Mouse (Mus musculus) heart, postnatal 10 days (tissue): ENCODE results near the gene Mc3r. TPM values are rescaled to one million over a fixed set of nuclear protein-coding genes. Genes with fewer than 3 reads are reported as not detected.

Experiments
- DNase-seq, 2 experiments: peaks; one replicate each; pipeline ENCODE4 v3.0.0; 2021
- intact Hi-C: fragments of 180-260 bp; cut with DNase I; formaldehyde crosslinking; loops from one replicate; pipeline ENCODE4 v1.15.1; 2025
- total RNA-seq, 2 experiments: library from RNA; stranded (reverse); gene quantifications; 2 replicates each; pipeline ENCODE4 v1.2.3; 2021

The Mc3r gene
- total RNA-seq, 2 experiments from 2014 or later: not detected

DNA sequence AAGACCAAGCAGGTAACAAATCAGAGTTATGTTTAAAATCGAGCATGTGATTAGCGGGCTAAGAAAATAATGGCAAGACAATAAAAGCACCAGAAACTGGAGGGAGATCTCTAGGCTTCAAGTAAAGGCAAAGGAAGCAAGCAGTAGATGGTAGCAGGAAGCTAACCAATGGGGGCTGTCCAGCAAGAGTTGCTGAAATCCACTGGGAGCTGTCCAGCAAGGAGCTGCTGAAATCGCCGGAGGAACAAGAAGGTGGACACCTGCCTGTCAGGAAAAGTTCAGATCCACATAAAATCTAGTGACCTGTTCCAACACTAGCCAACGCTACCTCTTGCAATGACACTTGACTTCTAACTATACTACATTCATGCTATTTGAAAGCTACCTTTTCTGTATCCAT lies 7.3 kb upstream of the Mc3r start:
- intact Hi-C loops: no loop called here
- DNase-seq: peak; percentile 70 to 79

DNA sequence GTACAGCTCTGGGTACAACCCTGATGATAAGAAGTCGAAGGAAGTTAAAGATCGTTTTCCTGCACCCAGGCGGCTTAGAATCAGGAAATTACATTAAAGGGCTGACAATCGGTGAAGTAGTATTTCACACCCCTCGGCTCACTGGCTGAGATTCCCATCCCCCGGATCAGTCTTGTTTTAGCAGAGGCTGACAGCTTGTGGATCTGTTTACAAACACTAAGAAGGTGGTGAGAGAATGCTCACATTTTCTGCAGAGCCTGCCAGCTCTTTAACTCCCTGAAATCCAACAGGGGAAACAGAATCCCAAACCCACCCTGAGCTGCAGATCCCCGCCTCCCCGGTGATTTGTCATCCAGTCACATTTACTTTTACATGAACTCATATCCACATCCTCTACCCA lies 2.8 kb upstream of the Mc3r start:
- DNase-seq: no peak
- intact Hi-C loops: no loop called here

DNA sequence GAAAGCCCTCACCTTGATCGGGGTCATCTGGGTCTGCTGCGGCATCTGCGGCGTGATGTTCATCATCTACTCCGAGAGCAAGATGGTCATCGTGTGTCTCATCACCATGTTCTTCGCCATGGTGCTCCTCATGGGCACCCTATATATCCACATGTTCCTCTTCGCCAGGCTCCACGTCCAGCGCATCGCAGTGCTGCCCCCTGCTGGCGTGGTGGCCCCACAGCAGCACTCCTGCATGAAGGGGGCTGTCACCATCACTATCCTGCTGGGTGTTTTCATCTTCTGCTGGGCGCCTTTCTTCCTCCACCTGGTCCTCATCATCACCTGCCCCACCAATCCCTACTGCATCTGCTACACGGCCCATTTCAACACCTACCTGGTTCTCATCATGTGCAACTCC lies 1.0 kb downstream of the Mc3r start:
- intact Hi-C loops: loop anchor here (2.0 kb wide), 1 partner anchor 79 kb away; no protein-coding TSS in a partner anchor
- DNase-seq: peak in 1 of 2 experiments; percentile 10

DNA sequence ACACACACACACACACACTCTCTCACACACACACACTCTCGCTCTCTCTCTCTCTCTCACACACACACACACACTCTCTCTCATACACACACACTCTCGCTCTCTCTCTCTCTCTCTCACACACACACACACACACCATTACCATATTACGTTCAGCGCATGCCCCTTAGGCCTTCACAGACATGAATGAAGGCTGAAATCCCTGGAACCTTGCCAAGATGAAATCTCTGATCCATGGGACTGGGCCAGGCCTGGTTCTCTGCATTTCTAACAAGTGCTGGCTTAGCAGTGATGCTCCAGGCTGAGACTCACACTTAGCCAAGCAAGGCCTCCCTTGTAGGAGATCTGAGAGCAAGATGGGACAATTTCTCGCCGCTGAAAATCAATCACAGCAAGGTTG lies 8.1 kb downstream of the Mc3r start:
- intact Hi-C loops: no loop called here
- DNase-seq: no peak

DNA sequence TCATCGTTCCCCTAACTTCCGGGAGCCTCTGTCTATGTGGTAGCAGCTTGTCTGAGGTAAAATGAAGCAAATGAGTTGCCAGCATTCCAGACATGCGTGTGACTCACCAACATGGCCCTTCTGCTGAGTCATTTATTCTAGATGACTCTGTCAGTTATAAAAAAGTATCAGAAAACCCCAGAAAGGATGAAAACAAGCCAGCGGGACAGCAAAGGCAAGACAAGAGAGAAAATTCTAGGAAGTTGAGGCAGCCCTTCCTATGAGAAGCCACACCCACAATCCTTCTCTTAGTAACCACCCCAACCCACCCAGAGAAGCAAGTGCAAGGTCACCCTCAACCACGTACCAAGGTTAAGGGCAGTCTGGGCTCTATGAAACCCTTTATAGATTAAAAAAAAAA lies 8.7 kb downstream of the Mc3r start:
- intact Hi-C loops: no loop called here
- DNase-seq: no peak

DNA sequence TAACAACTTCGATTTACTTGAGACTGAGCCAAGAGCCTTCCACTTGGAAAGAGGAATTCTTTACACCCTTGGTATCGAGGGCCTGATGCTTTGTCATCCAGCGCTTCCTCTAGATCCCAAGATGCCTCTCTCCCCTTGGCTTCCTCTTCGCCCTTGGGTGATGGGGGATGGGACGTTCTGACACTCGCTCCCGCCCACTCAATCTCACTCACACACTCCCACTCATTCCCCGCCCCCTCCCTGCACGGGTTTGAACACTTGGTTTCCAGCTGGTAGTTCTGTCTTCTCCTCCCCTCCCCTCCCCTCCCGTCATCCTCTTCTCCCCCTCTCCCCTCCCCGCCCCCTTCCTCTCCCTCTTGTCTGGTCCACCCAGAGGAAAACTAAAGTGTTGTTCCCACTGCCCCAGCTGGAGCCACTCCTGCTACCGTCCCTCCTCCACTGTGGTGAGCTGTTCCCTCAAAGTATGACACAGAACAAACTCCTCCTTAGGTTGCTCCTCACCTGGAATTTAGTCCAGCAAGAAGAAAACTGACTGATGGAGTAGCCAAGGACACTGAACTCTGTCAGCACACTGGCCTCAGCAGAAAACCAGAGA lies 9.3 kb downstream of the Mc3r start:
- no peak for DNase-seq

DNA sequence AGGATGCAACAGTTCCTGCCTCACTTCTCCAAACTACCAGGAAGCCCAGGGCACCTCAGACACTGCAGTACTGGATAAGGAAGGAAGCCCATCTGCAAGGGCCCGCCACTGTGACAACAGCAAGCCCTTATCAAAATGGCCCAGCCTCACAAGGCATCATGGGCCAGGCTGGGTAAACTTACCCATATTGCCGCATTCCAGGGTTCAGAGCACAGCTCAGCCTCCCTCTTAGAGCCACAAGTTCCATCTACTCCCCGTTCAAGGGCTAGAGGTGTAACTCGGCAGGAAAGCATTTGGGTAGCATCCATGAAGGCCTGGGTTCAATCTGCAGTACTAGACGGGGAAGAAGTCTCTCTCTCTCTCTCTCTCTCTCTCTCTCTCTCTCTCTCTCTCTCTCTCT lies 11.8 kb downstream of the Mc3r start:
- DNase-seq: no peak
- intact Hi-C loops: no loop called here

More for the DNA sequence above, 9.3 kb downstream of the Mc3r start:
- intact Hi-C loops: no loop called here

DNA sequence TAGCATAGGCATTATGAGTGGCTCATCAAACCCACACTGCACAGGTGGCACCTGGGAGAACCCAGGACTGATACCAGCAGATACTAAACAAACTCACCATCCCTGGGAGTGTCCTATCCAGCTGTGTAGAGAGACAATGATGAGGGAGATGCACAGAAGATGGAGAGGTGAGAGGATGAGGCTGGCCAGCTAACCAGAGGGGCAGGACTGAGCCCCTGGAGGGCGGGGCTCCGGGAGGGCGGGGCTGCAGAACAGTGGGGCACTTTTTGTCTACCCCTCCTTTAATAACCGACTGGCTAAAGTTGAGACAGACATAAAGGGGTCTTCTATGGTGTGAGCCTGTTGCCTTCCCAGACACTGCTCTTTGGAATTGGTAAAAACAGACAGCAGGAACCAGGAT lies 13.1 kb downstream of the Mc3r start:
- intact Hi-C loops: no loop called here

DNA sequence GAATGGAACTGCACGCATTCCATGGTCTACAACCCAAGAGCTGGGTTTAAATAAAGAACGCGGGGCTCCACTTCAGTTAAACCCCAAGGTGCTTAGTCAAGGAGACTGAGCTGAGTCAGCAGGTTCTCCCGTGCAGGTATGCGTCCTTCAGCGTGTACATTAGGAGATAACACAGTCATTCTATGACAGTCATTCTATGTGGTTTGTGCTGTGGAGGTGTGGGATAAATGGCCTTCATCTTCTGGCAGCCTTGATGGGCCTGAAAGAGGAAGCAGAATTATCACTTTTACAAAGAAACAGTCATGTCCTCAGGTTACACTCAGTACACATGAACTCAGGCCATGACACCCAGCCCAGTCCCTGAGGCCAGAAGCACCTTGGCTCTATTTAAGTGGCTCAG lies 14.9 kb downstream of the Mc3r start:
- intact Hi-C loops: no loop called here
- DNase-seq: no peak

More for the DNA sequence above, 13.1 kb downstream of the Mc3r start:
- no peak for DNase-seq

DNA sequence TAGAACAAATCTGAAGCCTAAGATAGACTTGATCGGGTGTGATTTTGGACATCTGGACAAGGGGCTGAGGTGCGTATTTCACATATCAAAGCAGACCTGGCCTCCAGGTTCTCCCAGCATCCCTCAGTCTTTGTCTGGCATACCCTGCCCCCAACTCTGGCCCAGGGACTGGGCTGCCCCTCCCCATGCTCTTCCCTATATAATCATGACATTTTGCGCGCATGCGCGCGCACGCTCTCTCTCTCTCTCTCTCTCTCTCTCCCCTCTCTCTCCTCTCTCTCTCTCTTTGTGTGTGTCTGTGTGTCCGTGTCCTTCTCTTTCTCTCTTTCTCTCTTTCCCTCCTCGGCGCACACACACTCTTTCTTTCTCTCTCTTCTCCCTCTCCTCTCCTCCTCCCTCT lies 21.6 kb downstream of the Mc3r start:
- intact Hi-C loops: no loop called here
- DNase-seq: no peak

DNA sequence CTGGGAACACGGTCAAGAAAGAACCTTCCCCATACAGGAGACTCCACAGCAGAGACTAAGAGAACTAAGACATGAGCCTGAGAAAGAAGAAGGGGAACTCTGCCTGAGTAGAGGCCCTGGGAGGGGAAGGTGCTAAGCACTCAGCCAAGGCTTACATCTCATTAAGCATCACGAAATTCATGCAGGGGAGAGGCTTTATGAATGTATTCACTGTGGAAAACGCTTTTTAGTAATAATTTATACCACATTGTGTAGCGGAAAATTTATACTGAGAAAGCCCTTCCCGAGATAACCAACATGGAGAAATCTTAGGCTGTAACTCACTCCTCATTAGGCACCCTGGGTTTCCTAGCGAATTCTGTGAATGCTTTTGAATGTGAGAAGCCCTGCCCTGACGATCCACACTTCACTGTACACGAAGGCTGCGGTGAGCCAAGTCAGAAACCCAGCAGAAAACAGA lies 22.2 kb downstream of the Mc3r start:
- no peak for DNase-seq
- intact Hi-C loops: no loop called here

DNA sequence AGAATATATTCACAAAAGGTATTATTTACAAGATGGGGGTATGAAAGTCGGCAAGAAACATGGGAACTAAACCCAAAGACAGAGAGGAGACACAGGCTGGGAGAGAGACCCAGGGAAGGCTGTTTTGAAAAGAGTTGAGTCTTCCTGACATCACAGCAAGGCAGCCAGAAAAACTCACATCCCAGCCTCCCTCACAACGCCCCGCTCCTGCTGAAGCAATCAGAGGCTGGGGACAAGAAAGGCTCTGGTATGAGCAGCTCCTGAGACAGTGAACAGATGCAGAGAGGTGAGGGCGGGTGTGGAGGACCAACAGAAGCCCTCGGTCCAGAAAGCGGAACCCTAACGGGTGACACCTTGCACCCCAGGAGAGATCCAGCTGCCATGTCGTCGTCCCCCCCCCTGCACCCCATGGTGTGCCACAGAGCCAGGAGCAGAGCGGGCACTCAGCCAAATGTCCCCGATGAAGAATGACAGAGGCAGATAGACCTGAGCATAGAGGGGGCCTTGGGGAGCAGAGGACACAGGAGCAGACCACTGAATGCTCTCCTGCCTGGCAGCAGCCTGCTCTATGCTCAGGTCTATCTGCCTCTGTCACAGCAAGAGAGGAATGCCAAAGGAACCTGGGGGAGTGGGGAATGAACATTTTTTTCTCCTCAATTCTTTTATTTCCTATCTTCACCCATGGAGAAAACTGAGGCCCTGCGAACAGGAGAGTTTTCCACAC lies 22.8 kb downstream of the Mc3r start:
- intact Hi-C loops: no loop called here
- no peak for DNase-seq

DNA sequence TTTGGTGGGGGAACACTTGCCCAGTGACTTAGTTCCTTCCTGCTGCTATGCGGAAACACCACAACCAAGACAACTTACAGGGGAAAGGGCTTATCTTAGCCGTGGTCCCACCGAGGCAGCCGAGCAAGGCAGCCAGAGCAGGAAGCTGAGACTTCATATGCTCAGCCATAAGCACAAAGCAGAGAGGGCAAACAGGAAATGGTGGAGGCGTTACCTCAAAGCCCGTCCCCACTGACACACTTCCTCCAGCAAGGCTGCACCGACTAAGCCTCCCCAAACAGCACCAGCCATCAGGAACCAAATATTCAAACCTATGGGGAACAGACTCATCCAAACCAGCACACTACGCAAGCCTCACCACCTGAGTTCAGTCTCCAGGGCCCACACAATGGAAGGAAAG lies 26.4 kb downstream of the Mc3r start:
- DNase-seq: no peak
- intact Hi-C loops: no loop called here

DNA sequence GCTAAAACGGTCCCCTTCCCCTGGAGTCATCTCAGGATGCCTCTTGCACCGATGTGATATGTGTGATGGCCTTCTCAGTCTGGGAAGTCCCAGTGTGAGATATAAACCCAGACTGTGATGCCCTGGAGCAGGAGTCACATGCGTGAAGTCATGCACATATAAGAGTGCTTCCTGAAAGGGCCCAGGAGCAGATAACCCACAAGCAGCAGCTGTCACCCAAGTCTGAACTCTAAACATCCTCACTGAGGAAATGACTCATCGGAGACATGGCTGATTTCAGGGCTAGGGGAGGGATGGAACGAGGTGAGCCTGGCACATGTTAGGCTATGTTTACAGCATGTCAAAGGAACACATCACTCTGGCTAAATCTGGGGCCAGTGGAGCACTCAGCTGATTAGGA lies 27.9 kb downstream of the Mc3r start:
- DNase-seq: no peak
- intact Hi-C loops: no loop called here

DNA sequence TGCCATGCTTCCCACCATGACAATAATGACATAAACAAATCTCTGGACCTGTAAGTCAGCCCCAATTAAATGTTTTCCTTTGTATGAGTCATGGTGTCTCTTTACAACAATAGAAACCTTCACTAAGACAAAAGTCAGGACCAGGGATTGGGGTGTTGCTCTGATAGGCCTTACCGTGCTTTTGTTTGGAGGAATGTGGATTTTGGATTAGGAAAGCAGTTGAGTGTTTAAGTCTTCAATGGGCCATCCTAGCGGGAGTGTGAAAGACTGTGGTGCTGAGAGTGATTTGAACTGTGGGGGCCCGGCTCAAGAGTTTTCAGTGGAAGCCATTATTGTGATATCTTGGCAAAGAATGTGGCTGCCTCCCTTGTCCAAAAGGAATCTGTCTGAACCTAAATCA lies 30.7 kb downstream of the Mc3r start:
- DNase-seq: no peak
- intact Hi-C loops: no loop called here

DNA sequence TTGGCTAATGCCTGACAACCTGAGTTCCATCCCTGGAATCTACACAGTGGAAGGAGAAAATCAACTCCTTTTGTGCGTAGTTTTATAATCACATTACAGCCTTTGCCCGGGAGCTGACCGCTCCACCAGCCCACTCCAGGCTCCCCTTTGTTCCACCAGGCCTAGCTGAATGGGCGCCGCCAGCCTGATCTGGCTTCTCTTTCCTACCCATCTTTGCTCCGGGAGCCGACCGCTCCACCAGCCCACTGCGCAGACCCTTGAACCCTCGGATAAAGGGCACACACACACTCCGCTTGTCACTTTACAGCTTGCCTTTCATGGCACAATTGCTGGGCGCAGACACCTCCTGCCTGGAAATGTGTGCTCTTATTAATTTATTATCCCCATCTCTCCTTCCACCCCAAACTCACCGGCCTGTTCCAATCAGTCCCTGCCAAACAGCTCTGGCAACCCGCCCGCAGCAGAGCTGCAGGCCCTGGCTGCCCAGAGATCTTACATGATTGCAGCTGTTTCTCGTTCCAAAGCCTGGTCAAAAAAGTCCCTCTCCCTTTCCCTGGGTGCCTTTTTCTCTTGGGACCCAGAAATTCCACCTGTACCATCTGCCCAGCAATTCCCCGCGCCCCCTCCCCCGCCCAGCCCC lies 33.9 kb downstream of the Mc3r start:
- intact Hi-C loops: no loop called here
- DNase-seq: no peak

DNA sequence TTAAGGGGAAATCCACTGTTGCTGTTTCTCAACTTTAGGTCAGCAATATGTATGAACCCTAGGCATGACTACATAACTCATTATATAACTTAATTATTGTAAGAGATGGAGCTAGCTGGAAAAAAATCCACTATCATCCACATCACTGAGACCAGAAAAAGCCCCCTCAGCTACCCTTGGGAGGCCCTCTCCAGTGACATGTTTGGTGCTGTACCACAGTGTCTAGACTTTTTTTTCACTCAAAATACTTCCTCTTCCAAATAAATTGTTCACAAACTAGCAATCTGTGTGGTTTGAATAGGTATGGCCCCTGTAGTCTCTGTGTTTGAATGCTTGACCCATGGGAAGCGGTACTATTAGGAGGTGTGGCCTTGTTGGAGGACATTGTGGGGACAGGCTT lies 39.4 kb downstream of the Mc3r start:
- intact Hi-C loops: no loop called here
- DNase-seq: no peak

DNA sequence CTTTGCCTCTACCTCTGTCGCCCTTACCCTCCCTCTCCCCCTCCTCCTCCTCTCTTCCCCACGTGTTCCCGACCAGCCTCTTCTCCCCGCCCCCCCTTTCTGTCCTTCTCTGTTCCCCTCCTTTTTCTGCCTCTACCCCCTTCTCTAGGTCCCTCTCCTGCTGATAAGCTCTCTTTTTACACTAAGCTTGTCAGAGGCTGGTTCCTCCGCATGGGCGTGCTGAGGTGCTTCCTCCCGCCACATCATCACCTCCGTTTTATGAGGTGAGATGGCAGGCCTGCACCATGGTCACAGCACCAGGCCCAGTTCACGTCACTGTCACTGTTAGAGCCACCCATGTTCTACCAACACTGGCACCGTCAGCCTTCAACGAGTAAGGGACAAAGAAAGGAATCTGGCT lies 40.7 kb downstream of the Mc3r start:
- intact Hi-C loops: no loop called here

DNA sequence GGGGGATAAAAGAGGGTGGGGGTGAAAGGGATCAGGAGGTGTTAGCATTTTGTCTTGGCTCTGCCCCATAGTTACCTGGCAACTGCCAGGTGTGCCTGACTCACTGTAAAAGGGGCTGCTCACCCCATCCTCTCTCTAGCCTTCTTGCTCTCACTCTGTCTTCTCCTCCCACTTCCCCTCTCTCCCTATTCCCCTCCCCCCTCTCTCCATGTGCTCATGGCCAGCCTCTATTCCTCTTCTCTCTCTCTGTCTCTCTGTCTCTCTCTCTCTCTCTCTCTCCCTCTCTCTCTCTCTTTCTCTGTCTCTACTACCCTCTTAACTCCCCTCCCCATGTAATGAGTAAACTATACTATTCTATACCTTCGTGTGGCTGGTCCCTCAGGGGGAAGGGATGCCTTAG lies 41.3 kb downstream of the Mc3r start:
- DNase-seq: no peak
- intact Hi-C loops: no loop called here

More for the DNA sequence above, 40.7 kb downstream of the Mc3r start:
- no peak for DNase-seq

DNA sequence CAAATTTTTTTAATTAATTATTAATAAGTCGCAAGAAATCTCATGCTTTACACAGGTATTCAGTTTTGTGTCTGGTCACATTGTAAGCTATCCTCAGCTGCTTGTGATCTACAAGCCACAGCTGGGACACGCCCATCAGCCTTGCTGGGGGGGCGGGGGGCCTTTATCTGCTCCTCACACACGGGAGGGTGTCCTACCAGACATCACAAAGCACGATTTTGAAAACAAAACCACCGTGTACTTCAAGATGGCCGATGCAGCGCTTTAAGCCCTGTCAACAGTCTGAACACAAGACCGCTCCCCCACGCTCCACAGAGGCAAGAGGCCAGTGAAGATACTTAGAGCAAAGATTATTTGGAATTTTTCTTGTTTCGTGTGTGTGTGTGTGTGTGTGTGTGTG lies 42.2 kb downstream of the Mc3r start:
- DNase-seq: no peak
- intact Hi-C loops: no loop called here

DNA sequence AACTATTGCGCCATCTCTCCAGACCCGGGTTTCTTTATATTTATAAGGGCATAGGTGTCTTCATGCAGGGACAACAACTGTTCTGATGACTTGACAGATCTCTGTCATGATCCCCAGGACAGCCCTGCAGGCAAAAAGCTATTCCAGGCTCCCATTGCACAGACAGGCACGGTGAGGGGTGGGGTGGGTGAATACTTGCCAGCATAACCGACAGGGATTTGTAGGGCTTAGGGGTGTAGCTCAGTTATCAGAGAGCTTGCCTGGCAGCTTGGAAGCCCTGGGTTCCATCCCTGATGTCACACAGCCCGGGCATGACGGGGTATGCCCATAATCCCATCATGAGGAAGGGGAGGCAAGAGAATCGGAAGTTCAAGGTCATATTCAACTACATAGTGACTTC lies 42.7 kb downstream of the Mc3r start:
- intact Hi-C loops: no loop called here
- DNase-seq: no peak
